Mouse (Mus musculus): ENCODE results near the gene Angptl8.
"Not testable (repeated sequence)": the region's sequence is repeated elsewhere in the genome, so short reads cannot be mapped to it uniquely, and the experiment has no call there.

The Angptl8 gene

DNA sequence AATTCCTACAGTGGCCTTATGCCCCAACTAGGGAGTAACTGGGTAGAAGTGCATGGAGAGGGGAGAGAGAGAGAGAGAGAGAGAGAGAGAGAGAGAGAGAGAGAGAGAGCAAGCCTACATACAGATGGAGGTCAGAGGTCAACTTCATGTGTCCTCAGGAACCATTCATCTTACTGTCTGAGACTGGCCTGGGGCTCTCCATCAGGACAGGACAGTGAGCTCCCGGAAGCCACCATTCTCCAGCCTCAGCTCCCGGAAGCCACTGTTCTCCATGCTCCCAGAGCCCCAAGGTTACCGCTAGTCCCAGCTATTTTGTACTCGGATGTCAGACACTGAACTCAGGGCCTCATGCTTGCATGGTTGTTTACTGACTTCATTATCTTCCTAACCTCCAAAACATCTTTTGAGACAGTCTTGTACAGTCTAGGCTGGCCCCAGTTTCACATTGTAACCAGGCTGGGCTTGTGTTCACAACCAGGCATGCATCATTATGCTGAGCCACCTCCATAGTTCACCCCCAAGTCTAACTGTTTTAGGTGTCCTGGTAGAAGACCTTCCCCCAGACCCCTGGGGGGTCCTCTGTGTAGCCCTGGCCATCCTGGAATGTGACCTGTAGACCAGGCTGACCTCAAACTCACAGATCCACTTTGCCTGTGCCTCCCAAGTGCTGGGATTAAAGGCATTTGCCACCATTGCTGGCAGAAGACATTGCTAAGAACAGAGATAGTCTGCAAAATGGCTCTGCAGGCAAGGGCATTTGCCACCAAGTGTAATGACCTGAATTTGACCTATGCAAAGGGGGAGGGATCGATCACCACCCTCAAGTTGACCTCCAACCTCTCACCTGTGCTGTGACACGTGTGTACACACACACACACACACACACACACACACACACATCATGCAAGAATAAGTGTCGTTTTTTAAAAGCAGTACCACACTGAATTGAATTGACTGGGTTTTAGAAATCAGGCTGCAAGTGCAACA, 14.7 kb downstream of the Angptl8 start:
- no peak for DNase-seq (ENCODE audit: low read depth)

DNA sequence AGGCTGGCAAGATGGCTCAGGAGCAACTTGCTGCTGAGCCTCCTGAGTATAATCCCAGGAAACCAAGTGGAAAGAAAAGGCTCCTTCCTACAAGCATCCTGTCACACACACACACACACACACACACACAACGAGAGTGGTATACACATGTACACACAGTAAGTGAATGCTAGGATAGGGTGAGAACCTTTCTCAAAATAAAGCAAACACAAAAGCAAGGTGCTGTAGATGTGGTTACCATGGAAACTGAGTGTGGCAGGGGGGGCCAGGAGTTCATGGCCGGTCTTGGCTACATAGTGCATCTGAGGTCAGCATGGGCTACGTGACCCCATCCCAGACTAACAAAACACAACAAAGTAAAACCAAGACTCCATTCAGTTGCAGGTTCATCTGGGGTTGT, 15.8 kb downstream of the Angptl8 start:
- DNase-seq (ENCODE audit: low read depth) = no peak

DNA sequence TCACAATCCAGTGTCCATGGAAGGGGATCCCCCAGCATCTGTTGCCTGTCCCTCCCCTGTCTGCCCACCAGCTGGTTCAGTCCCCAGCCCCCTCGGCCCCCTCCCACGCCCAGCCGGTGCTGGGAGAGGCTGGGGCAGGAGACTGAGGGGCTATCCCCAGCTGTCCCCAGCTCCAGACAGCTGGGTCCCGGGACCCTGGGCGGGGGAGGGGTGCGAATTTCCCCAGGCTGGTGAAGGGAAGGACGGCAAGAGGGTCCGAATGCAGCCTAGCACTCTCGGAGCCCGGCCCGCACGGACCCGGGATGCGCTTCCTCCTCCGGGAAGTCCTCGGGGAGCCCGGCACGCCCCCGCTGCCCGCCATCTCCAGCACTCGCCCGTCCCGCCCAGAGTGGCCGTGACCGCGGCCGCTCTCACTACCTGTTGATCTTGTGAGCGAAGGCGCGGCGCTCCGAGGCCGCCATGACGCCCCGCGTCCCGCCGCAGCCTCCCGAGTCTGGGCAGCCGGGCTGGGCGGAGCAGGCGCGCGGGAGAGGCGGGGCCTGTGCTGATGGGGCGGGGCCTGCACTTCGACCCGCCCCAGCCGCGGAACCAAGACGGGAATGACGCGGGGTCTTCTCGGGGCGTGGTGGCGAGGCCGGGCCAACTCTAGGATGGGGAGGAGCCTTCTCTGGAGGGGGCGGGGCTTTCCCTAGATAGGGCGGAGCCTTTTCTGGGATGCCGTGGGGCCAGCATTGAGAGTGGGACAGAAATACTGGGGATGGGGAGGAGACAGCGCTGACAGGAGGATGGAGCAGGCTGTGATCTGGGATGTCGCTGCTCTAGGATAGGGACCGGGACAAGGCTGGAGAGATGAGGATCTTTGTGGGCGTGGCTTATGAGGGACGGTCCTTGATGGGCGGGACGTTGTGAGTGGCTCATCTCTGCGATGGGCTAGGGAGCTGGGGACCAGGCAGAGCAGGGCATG, 17.1 kb downstream of the Angptl8 start, which contains the start of gene Dock6:
Dock6 (minus strand) TSS at position 508 of the 964 bp plus-strand sequence.
- DNase-seq (ENCODE audit: low read depth) = peak; percentile 84

DNA sequence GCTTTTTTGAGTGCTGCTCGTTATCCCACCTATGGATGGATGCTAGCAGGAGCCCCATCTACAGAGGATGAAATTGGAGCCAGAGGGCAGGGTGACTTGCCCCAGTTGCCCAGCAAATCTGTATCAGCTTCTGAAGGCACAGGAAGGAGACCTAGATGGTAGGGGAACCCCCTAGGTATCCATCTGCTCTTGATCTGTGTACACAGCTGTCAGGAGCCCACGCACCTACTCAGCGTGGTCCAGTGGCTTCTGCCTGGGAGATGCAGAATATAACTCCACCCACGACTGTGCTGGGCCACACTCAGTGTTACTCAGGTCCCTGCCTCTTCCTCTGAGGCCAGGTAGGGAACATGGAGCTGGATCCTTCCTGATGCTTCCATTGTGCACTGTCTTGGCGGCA, 18.7 kb downstream of the Angptl8 start:
- DNase-seq (ENCODE audit: low read depth) = peak; percentile 50

DNA sequence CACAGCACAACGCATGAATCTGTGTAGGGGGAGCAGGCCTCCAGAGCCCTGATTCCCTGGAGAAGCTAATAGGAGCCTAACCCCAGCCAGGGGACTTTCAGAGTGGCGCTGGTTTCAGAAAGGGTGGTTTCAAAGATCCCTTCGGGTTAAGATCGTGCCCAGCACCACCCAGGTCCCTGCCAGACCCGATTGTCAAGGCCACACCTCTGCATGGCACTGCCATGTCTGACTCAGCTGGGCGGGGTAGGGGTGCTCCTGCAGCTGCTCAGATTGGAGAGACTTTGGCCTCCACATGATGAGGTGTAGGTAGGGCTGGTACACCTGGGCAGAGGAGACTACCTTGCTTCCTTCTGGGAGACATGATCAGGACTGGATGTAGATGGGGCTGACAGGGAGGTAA, 19.6 kb downstream of the Angptl8 start:
- DNase-seq (ENCODE audit: low read depth) = no peak

DNA sequence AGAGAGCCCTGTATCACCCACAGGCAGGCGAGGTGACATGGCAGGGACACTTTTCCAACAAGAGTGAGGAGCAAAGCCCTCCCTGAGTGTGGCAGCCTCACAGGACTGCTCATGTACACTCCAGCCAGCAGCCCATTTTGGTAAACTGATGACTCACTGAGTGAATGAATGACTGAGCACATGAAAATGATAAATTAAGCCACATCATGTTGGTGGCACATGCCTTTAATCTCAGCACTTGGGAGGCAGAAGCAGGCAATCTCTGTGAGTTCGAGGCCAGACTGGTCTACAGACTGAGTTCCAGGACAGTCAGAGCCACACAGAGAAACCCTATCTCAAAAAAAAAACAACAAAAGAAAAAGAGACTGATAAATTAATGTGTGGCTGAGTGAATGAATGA, 22.2 kb downstream of the Angptl8 start:
- DNase-seq (ENCODE audit: low read depth) = no peak

DNA sequence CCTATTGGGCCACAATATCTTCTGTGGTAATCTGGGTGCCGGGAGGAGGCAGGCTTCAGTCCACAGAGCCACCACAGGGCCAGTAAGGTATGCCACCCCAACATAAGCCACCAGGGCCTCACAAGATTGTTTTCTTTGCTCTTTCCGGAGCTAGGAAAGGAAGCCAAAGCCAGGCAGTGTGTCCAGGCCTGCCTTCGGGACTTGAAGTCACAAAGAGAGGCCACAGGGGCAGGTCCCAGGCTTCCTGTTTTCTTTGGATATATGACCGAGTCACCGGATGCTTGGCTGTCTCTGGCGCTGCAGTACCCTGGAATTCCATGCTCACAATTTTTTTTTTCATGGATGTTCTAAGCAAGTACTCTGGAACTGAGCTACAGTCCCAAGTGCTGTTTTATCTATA, 22.8 kb downstream of the Angptl8 start:
- no peak for DNase-seq (ENCODE audit: low read depth)

DNA sequence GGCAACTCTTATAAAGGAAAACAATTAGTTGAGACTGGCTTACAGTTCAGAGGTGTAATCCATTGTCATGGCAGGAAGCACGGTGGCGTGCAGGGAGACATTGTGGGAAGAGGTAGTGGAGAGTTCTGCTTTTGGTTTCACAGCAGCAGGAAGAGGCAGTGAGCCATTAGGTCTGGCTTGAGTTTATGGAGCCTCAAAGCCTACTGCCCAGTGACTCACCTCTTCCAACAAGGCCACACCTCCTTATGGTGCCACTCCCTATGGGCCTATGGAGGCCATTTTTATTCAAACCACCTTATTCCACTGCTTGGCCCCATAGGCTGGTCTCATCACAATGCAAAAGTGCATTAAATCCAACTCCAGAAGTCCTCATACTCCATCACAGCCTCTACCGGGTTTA, 24.3 kb downstream of the Angptl8 start:
- no peak for DNase-seq (ENCODE audit: low read depth)

DNA sequence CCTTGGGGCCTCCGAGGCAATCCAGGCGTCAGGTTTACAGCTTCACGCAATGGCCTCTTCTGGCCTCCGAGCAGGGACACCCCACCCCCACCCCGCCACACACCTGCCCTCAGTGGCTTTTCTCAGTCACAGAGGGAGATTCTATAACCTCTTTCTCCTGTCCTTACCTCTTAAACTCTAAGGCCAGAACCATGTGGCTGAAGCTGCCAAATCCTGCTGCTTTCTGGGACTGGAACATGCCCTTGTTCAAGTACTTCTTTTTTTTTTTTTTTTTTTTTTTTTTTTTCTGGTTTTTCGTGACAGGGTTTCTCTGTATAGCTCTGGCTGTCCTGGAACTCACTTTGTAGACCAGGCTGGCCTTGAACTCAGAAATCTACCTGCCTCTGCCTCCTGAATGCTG, 25.0 kb downstream of the Angptl8 start:
- DNase-seq (ENCODE audit: low read depth) = not testable (repeated sequence)

DNA sequence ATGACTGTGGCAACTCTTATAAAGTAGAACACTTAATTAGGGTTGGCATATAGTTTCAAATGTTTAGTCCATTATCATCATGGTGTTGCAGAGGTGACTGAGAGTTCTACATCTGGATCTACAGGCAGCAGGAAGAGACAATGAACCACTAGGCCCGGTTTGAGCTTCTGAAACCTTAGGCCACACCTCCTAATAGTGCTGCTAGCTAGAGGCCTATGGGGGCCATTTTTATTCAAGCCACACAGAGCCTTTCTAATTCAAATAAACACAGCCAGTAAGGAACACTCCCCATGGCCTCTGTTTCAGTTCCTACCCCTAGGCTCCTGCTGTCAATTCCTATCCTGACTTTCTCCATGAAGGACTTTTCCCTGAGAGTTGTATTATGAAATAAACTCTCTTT, 26.9 kb downstream of the Angptl8 start:
- no peak for DNase-seq (ENCODE audit: low read depth)

DNA sequence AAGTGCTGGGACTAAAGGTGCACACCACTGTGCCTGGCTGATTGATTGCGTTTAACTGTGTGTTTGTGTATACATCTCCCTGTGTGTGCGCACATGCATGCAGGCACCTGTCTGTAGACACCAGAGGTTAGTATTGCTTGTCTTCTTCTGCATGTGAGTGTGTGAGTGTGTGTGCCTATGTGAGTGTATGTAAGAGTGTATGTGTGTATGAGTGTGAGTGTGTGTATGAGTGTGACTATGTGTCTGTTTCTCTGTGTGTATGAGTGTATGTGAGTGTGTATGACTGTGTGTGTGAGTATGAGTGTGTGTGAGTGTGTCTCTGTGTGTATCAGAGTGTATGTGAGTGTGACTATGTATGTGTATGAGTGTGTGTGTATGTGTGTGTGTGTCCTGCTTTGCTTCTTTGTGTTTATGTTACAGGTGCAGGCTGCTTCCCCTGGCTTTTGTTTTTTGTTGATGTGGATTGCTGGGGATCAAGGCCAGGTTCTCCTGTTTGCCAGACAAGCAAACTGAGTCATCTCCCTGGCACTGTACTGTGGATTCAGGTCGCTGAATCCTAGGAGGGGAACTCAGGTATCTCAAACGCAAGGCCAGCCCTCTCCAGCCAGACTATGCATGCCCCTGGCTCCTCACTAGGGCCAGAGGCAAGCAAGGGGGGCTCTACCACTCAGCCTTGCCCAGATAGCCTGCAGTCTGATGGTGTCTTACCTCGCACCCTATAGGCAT, 30.5 kb downstream of the Angptl8 start:
- DNase-seq (ENCODE audit: low read depth) = no peak

DNA sequence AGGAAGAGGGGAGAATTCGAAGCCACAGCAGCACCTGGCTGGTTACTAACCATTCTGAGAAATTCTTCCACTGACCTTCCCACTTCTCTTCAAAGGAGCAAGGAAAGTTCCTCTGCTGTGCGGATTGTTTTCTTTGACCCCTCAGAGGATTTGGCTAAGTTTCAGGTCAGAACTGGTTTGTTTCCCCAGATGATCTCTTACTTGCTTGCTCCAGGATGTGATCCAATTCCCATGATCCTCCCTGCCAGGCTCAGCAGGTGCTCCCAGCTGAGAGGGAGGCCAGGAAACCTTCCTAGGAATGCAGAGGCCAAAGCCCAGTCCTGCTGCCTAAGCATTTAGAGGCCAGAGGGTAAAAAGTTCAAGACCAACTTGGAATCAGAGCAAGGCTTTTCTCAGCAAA, 31.3 kb downstream of the Angptl8 start:
- no peak for DNase-seq (ENCODE audit: low read depth)

DNA sequence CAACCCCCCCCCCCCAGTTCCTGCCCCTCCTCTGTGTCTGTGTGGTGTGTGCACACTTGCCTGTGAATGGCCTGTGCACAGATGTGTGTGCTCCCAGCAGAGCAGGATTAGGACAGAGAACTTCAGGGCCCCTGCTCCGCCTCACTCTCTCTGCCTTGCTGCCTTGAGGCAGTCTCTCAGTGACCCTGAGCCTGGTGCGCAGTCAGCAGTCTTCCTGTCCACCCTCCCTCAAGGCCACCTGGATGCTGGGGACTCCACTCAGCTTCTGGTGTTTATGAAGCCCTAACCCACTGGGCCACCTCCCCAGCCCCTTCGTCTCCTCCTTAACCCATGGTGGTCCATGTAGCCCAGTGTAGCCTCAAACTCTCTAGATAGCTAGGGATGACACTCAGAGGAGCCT, 32.4 kb downstream of the Angptl8 start:
- DNase-seq (ENCODE audit: low read depth) = no peak

DNA sequence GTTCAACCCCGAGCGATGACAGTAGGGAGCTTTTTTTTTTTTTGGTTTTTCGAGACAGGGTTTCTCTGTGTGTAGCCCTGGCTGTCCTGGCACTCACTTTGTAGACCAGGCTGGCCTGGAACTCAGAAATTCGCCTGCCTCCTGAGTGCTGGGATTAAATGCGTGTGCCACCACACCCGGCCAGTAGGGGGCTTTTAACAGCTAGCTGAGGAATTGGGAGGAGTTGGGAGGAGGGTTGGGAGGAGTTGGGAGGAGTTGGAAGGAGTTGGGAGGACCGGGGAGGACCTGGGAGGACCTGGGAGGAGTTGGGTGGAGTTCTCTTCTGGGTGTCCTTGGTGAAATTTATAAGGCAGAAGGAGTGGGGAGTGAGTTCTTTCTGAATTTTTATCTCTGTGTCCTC, 34.0 kb downstream of the Angptl8 start:
- peak; percentile 34 for DNase-seq (ENCODE audit: low read depth)

DNA sequence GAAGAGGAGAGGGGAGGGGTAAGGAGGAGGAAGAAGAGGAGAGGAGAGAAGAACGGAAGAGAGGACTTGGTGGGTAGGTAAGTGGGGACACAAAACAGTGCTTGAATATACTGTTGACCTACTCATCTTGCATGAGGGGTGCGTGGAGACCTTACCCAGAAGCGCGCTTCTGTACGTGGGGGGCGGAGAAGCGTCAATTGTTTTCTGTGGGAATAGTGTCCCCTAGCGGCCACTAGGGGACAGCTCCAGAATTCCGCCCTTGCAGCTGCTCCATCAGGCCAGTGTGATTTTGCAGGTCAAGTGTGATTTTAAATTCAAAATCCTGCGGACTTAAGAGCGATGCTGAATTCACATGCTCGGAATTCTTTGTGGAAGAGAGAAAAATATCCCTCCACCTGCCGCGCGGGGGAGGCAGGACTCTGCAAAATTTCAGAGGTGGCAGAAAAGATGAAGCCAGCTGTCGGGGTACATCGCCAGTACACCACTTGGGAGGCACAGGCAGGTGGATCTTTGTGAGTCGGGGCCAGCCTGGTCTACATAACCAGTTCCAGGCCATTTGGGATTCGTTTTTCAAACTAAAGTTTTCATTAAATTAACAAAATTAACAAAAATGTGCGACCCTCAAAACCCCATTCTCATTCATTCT, 35.7 kb downstream of the Angptl8 start:
- peak; percentile 70 for DNase-seq (ENCODE audit: low read depth)

DNA sequence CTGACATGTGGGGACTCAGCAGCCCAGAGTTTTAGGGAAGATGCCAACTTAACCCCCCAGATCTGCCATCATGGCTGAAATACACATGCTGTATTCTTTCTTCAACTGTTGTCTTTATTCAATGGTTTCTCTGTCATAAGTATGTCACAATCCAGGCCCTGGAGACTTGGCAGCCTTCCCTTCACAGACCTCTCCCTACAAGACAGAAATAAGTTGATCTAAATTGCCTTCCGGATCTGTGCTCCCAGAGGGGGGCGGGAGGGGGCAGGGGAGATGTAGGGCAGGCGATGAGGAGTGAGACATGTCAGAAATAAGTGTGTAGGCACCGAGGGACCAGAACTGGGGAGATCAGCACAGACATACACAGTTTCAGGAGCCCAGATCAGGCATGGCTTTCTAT, 36.9 kb downstream of the Angptl8 start:
- no peak for DNase-seq (ENCODE audit: low read depth)

DNA sequence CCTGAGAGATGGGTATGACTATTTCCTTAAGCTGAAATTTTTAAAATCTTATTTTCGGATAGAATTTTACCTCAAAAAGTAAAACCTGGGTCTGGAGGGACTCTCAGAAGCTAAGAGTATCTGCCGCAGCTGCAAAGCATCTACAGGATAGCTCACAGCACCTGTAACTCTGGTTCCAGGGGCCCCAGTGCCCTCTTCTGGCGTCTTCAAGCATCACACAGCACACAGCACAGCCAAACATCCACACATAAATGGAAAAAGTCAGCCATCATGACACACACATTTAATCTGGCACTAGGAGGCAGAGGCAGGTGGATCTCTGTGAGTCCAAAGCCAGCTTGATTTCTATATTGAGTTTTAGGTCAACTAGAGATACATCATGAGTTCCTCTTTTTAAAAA, 41.3 kb downstream of the Angptl8 start:
- DNase-seq (ENCODE audit: low read depth) = peak; percentile 24
